Mouse (Mus musculus) regulatory T cell (primary cell): ENCODE measurements around the gene Gm44790.
"Not testable (repeated sequence)": the region's sequence is repeated elsewhere in the genome, so short reads cannot be mapped to it uniquely, and the experiment has no call there.

Source experiments
- in situ Hi-C: fragments of 300-600 bp; cut with MboI, MseI; formaldehyde crosslinking; loops from one replicate; pipeline ENCODE4 v1.15.1; 2025; ENCODE audit warnings: high pct_unique_total_duplicates

Gene Gm44790

GRCm38 (mm10) chr6:86426358-86426757 is at the start of gene Gm44790:
Gene Gm44790, plus strand, starts transcription at chr6:86426658.
- in situ Hi-C loops = no loop called here

- in situ Hi-C loops = no loop called here
These were observed 48.1 kb upstream of the Gm44790 start for GRCm38 (mm10) chr6:86378341-86378740.

GRCm38 (mm10) chr6:86380112-86380511 is 46.3 kb upstream of the Gm44790 start:
- in situ Hi-C loops = not testable (repeated sequence)

- in situ Hi-C loops = no loop called here
These were observed 43.9 kb upstream of the Gm44790 start for GRCm38 (mm10) chr6:86382551-86382950.

GRCm38 (mm10) chr6:86383370-86383769 is 43.1 kb upstream of the Gm44790 start:
- in situ Hi-C loops = no loop called here

GRCm38 (mm10) chr6:86384692-86385091 is 41.8 kb upstream of the Gm44790 start:
- in situ Hi-C loops = no loop called here

- in situ Hi-C loops = no loop called here
These were observed 40.9 kb upstream of the Gm44790 start for GRCm38 (mm10) chr6:86385362-86386104.

- in situ Hi-C loops = no loop called here
These were observed 39.1 kb upstream of the Gm44790 start for GRCm38 (mm10) chr6:86387313-86387712.

- in situ Hi-C loops = no loop called here
These were observed 38.0 kb upstream of the Gm44790 start for GRCm38 (mm10) chr6:86388461-86388860.

GRCm38 (mm10) chr6:86391326-86391725 is 35.1 kb upstream of the Gm44790 start:
- in situ Hi-C loops = no loop called here

- in situ Hi-C loops = no loop called here
These were observed 33.3 kb upstream of the Gm44790 start for GRCm38 (mm10) chr6:86393187-86393586.

GRCm38 (mm10) chr6:86394078-86394720 is 32.3 kb upstream of the Gm44790 start:
- in situ Hi-C loops = no loop called here

- in situ Hi-C loops = no loop called here
These were observed 31.4 kb upstream of the Gm44790 start for GRCm38 (mm10) chr6:86395021-86395420.

GRCm38 (mm10) chr6:86395969-86396368 is 30.5 kb upstream of the Gm44790 start:
- in situ Hi-C loops = no loop called here

GRCm38 (mm10) chr6:86396581-86397256 is 29.7 kb upstream of the Gm44790 start, which contains the start of gene Pcyox1:
Gene Pcyox1, minus strand, starts transcription at chr6:86397154.
- in situ Hi-C loops = no loop called here

- in situ Hi-C loops = no loop called here
These were observed 29.0 kb upstream of the Gm44790 start for GRCm38 (mm10) chr6:86397257-86397980.

- in situ Hi-C loops = no loop called here
These were observed 27.5 kb upstream of the Gm44790 start for GRCm38 (mm10) chr6:86398986-86399385.

GRCm38 (mm10) chr6:86399995-86400394 is 26.5 kb upstream of the Gm44790 start:
- in situ Hi-C loops = loop anchor here (5.0 kb wide), 1 partner anchor 33 kb away; the partner anchor contains the start of gene Fam136a

- in situ Hi-C loops = loop anchor here (5.0 kb wide), 1 partner anchor 34 kb away; the partner anchor contains the start of gene Fam136a
These were observed 25.5 kb upstream of the Gm44790 start for GRCm38 (mm10) chr6:86400972-86401371.

- in situ Hi-C loops = loop anchor here (5.0 kb wide), 1 partner anchor 36 kb away; the partner anchor contains the start of gene Fam136a
These were observed 23.5 kb upstream of the Gm44790 start for GRCm38 (mm10) chr6:86402681-86403607.
